Mouse (Mus musculus) spleen, adult 2 months (tissue): ENCODE results near the gene Txlnb. TPM values are rescaled to one million over a fixed set of nuclear protein-coding genes. Genes with fewer than 3 reads are reported as not detected.
A peak's percentile ranks its signal among the peaks of the same experiment; 100 is the strongest.
"Not testable (repeated sequence)": the region's sequence is repeated elsewhere in the genome, so short reads cannot be mapped to it uniquely, and the experiment has no call there.

Experiments used
- DNase-seq, 2 experiments: peaks; one replicate each; pipeline versions ENCODE4 v3.0.0 to v3.0.0-alpha.2; 2012 to 2021; ENCODE audit warnings: low spot score in 2 of 2, low read depth in 1 of 2
- H3K27ac ChIP-seq: fragments of 200-500 bp; 2 replicates; pipeline ENCODE4 v1.5.1; 2012; ENCODE audit warnings: low read length, inconsistent platforms; ENCODE audit not compliant: insufficient read depth
- H3K27me3 ChIP-seq: fragments of 200-500 bp; 2 replicates; pipeline ENCODE4 v1.6.1; 2012; ENCODE audit warnings: mild to moderate bottlenecking, moderate library complexity, low read length, inconsistent platforms; ENCODE audit not compliant: control insufficient read depth, insufficient read depth
- H3K36me3 ChIP-seq: fragments of 200-500 bp; 2 replicates; pipeline ENCODE4 v1.6.1; 2012; ENCODE audit warnings: mild to moderate bottlenecking, low read length, inconsistent platforms; ENCODE audit not compliant: control insufficient read depth, insufficient read depth
- H3K4me1 ChIP-seq: fragments of 200-500 bp; 2 replicates; pipeline ENCODE4 v1.6.1; 2011; ENCODE audit warnings: inconsistent platforms; ENCODE audit not compliant: control insufficient read depth, insufficient read depth, insufficient read length
- H3K4me3 ChIP-seq: fragments of 200-500 bp; 2 replicates; pipeline ENCODE4 v1.5.1; 2011; ENCODE audit warnings: mild to moderate bottlenecking, inconsistent platforms; ENCODE audit not compliant: insufficient read depth, insufficient read length; ENCODE audit errors: extremely low read depth
- CTCF ChIP-seq: fragments of 200-500 bp; IDR thresholded peaks from 2 replicates; pipeline ENCODE4 v1.5.1; 2011; ENCODE audit warnings: mild to moderate bottlenecking, inconsistent platforms; ENCODE audit not compliant: insufficient read depth, insufficient read length, insufficient replicate concordance; ENCODE audit errors: extremely low read depth
- POLR2A ChIP-seq: fragments of 200-500 bp; IDR thresholded peaks from 2 replicates; pipeline ENCODE4 v1.6.1; 2011; ENCODE audit warnings: low read depth, low read length, inconsistent platforms
- WGBS: fragments of 180-500 bp; shearing (Covaris S2); methylation state at CpG from one replicate; pipeline ENCODE4 v1.1.7; 2018; 5-methylcytosine and 5-hydroxymethylcytosine counted together
- polyA plus RNA-seq: library from polyadenylated mRNA; depleted of rRNA; stranded (reverse); fragments of >200 nt; gene quantifications from 2 replicates; pipeline ENCODE4 v1.2.3, GENCODE M21; 2012

Gene Txlnb
- polyA plus RNA-seq, 1 experiment, result 0.11 TPM

GRCm38 (mm10) chr10:17772364-17772763 is 23.7 kb upstream of the Txlnb start:
- TF ChIP-seq POLR2A, result no peak
- TF ChIP-seq CTCF, result no peak
- Histone ChIP-seq H3K27me3 (no peaks in the 10 kb centered on the region), H3K36me3 (no peaks in the 10 kb centered on the region), H3K4me3 (peak overlapping the region; percentile 63), H3K4me1 (peaks cover 6% of the 10 kb centered on the region; the same call in 1 of the 2 replicates), H3K27ac (peak overlapping the region; percentile 85)
- peak; percentile 38 to 61 for DNase-seq
- 5% methylated on average over 10 of the region's 10 CpGs for WGBS

GRCm38 (mm10) chr10:17774366-17774765 is 21.7 kb upstream of the Txlnb start:
- Histone ChIP-seq H3K27me3 (no peaks in the 10 kb centered on the region), H3K27ac (no peak overlapping the region), H3K4me1 (peaks cover 6% of the 10 kb centered on the region; the same call in 1 of the 2 replicates), H3K4me3 (no peak overlapping the region), H3K36me3 (no peaks in the 10 kb centered on the region)
- no peak for DNase-seq
- no peak for TF ChIP-seq POLR2A
- TF ChIP-seq CTCF, result no peak
- WGBS, result 94% methylated on average over 3 of the region's 3 CpGs

- WGBS, result 8% methylated on average over 4 of the region's 4 CpGs
- Histone ChIP-seq H3K4me1 (peaks cover 6% of the 10 kb centered on the region; the same call in 1 of the 2 replicates), H3K36me3 (no peaks in the 10 kb centered on the region), H3K27me3 (no peaks in the 10 kb centered on the region), H3K27ac (no peak overlapping the region), H3K4me3 (no peak overlapping the region)
- no peak for TF ChIP-seq POLR2A
- TF ChIP-seq CTCF, result no peak
- no peak for DNase-seq
Measured at GRCm38 (mm10) chr10:17775079-17775478, 20.9 kb upstream of the Txlnb start.

- 88% methylated on average over 4 of the region's 4 CpGs for WGBS
- DNase-seq, result not testable (repeated sequence)
Measured at GRCm38 (mm10) chr10:17776684-17777083, 19.3 kb upstream of the Txlnb start.

GRCm38 (mm10) chr10:17786771-17787170 is 9.3 kb upstream of the Txlnb start:
- no peaks in the 10 kb centered on the region for H3K36me3 ChIP-seq
- H3K27me3 ChIP-seq, result no peaks in the 10 kb centered on the region
- no peak overlapping the region for H3K27ac ChIP-seq
- peaks cover 2% of the 10 kb centered on the region; the same call in 1 of the 2 replicates for H3K4me1 ChIP-seq
- H3K4me3 ChIP-seq, result no peak overlapping the region
- no peak for DNase-seq
- 90% methylated on average over 3 of the region's 3 CpGs for WGBS
- TF ChIP-seq CTCF (no peak), POLR2A (no peak)

More at GRCm38 (mm10) chr10:17776684-17777083, 19.3 kb upstream of the Txlnb start:
- not testable (repeated sequence) for H3K36me3 ChIP-seq, H3K27me3 ChIP-seq, H3K4me3 ChIP-seq, H3K4me1 ChIP-seq, H3K27ac ChIP-seq

- Histone ChIP-seq H3K36me3 (no peaks in the 10 kb centered on the region), H3K27me3 (no peaks in the 10 kb centered on the region), H3K4me1 (peaks cover 2% of the 10 kb centered on the region; the same call in 1 of the 2 replicates), H3K27ac (no peak overlapping the region), H3K4me3 (no peak overlapping the region)
- DNase-seq, result no peak
- WGBS, result 37% methylated on average over 1 of the region's 1 CpGs
- TF ChIP-seq POLR2A (no peak), CTCF (no peak)
Measured at GRCm38 (mm10) chr10:17787938-17788337, 8.1 kb upstream of the Txlnb start.

GRCm38 (mm10) chr10:17788347-17788746 is 7.7 kb upstream of the Txlnb start:
- 50% methylated on average over 4 of the region's 4 CpGs for WGBS
- TF ChIP-seq CTCF, result no peak
- TF ChIP-seq POLR2A, result no peak

GRCm38 (mm10) chr10:17793926-17794325 is 2.1 kb upstream of the Txlnb start:
- WGBS, result 88% methylated on average over 5 of the region's 5 CpGs

More at GRCm38 (mm10) chr10:17788347-17788746, 7.7 kb upstream of the Txlnb start:
- peaks cover 2% of the 10 kb centered on the region; the same call in 1 of the 2 replicates for H3K4me1 ChIP-seq
- H3K36me3 ChIP-seq, result no peaks in the 10 kb centered on the region
- DNase-seq, result no peak
- H3K27me3 ChIP-seq, result no peaks in the 10 kb centered on the region
- no peak overlapping the region for H3K4me3 ChIP-seq
- H3K27ac ChIP-seq, result no peak overlapping the region

More at GRCm38 (mm10) chr10:17793926-17794325, 2.1 kb upstream of the Txlnb start:
- Histone ChIP-seq H3K4me3 (no peak overlapping the region), H3K27me3 (no peaks in the 10 kb centered on the region), H3K36me3 (no peaks in the 10 kb centered on the region), H3K27ac (no peak overlapping the region), H3K4me1 (peaks cover 7% of the 10 kb centered on the region; the same call in 1 of the 2 replicates)
- TF ChIP-seq CTCF (no peak), POLR2A (no peak)
- no peak for DNase-seq
